Mouse (Mus musculus): Measurements from ENCODE around the gene Nhlrc1.

Gene Nhlrc1

DNA sequence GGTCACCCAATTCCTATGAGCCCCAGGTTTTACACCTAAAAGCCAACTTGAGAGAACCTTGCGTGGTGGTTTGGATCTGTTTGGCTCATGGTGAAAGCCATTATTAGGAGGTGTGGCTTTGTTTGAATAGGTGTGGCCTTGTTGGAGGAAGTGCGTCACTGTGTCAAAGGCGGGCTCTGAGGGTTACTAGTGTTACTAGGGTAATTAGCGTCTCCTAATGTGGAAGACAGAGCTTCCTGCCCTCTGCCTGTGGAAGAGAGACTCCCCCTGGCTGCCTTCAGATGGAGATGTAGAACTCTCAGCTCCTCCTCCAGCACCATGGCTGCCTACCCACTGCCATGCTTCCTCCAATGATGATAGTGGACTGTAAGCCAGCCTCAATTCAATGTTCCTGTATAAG lies 13.1 kb downstream of the Nhlrc1 start:
- DNase-seq (ENCODE audit: low spot score), result no peak

DNA sequence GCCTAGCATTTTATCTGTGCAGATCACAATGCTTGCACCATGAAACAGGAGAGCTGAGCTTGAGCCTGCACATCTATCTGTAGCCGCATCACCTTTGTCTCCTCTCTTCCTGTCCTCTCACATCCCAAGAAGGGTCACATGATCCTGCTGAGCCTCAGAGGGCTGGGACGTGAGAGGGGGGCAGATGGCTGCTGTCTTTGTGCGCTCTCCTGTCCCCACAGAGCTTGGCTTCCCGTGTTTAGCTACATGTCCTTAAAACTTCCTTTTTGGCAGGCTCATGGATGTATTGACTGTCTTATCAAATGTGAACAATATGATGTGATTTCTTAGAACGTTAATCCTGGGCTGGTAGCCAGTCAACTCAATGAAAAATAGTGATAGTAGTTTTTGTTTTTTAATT lies 15.2 kb downstream of the Nhlrc1 start:
- no peak for DNase-seq (ENCODE audit: low spot score)

DNA sequence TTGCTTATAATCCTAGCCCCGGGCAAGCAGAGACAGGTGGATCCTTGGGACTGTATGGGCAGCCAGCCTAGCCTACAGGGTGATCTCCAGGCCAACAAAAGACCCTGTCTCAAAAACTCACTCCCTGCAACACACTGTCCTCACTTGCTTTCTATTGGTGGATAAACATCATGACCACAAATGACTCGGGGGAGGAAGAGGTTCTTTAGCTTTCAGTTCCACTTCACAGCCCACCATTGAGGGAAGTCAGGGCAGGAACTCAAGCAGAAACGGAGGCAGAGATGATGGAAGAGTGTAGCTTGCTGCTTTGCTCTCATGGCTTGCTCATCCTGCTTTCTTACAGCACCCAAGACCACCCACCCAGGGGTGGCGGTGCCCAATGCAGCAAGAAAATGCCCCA lies 17.3 kb downstream of the Nhlrc1 start:
- no peak for DNase-seq (ENCODE audit: low spot score)

DNA sequence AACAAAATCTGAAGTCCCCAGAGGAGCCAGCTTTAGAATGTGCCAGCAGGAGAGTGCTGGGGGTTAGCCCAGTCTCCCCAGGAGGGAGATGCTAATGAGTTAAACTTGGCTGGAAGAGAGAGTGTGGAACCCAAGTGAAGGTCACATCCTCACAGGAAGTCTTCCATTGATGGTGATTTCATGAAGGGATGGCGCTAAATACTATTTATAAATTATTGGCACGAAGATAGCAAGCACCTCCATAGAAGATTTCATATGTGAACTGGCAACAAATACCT lies 21.4 kb downstream of the Nhlrc1 start:
- DNase-seq (ENCODE audit: low spot score), result no peak

DNA sequence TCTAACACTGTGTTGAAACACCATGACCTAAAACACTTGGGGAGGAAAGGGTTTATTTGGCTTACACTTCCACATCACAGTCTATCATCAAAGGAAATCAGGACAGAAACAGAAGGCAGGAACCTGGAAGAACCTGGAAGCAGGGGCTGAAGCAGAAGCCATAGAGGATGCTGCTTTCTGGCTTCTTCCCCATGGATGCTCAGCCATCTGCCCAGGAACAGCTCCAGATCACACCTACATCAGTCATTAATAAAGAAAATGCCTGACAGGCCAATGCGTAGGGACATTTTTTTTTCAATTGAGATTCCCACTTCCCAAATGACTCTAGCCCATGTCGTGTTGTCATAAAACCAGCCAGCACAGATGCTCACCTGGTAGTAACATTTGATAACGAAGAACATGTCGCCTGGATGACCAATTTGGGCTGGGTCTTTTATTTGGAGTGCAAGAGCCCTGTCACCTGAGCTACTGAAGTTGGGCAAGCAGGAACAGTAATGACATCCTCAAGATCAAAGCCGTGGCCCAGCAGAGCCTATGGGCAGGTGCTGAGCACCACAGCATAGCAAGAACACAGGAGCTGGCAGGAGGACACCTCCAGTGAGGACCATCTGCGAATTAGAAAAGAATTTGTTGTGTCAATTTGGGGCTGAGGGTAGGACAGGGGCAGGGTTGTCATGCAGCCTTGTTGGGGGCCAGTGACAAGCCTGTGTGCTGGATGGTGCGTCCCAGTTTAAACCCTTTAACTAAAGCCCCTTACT lies 22.0 kb downstream of the Nhlrc1 start:
- no peak for DNase-seq (ENCODE audit: low spot score)

DNA sequence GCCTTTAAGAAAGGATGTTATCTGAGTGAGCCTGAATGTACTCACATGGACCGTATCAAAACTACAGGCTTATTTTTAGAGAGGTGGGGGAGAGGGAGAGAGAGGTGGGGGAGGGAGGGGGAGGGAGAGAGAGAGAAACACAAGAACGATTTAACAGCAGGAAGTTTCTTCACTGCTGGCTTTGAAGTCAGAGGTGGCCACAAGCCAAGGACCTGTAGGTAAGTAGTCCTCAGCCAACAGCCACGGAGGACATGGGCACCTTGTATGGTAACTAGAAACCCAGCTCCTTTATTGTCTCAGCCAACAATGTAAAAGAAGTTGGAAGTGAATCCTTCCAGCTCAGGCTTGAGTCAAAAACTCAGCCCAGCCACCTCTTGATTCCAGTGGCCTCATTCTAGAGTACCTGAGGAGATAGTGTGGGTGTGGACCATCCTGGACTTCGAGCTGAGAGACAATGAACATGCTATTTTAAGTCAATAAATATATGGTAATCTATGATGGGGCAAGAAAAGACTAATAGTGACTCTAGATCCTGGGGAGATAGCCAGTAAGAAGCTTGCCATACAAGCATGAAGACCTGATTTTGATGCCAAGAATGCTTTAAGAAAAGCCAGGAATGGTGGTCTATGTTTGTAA lies 24.2 kb downstream of the Nhlrc1 start:
- DNase-seq (ENCODE audit: low spot score), result no peak

DNA sequence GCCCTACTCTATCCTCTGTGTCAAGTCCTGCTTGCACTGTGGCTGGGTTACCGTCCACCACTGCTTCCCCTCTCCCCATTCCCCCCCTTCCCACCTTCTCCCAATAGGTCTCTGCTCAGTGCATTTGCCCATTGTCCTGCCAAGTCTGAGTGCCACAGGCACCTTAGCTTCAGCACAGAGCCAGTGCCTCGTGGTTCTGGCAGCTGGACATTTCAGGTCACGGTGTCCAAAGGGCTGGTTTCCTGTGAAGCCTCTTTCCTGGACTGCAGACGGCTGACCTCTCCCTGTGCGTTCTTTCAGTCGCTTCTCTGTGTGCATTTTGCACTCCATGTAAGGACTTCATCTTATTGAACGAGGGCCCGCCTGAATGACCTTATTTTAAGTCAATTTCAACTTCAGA lies 26.7 kb downstream of the Nhlrc1 start:
- no peak for DNase-seq (ENCODE audit: low spot score)

DNA sequence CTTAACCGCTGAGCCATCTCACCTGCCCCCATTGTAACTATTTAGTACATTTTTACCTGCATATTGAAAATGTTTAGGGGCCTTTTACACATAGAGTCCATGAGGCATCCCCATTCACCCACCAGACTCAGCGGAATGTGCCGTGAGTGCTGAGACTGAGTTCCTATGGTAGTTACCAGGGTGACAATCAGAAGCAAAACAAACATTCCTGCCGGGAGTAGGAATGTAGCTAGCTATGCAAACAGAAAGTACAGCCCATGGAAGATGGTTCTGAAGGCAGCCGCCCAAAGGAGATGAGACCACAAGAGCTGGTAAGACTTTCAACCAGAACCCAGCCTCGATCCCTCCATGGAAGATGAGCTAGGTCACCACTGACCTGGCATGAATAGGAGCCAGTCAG lies 28.4 kb downstream of the Nhlrc1 start:
- DNase-seq (ENCODE audit: low spot score), result no peak

DNA sequence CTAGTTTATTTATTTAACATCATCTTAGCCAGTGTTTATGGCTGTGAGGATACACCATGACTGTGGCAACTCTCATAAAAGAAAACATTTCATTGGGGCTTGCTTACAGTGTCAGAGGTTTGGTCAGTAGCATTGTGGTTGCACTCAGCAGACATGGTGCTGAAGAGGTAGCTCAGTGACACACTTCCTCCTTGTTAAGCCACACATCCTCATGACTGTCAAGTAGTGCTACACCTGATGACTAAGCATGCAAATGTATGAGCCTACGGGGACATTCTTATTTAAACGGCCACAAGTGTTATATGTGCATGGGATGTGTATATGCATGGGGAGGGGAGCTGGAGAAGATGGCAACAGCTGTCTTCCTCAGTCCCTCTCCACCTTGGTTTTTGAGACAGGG lies 30.8 kb downstream of the Nhlrc1 start:
- DNase-seq (ENCODE audit: low spot score), result no peak

DNA sequence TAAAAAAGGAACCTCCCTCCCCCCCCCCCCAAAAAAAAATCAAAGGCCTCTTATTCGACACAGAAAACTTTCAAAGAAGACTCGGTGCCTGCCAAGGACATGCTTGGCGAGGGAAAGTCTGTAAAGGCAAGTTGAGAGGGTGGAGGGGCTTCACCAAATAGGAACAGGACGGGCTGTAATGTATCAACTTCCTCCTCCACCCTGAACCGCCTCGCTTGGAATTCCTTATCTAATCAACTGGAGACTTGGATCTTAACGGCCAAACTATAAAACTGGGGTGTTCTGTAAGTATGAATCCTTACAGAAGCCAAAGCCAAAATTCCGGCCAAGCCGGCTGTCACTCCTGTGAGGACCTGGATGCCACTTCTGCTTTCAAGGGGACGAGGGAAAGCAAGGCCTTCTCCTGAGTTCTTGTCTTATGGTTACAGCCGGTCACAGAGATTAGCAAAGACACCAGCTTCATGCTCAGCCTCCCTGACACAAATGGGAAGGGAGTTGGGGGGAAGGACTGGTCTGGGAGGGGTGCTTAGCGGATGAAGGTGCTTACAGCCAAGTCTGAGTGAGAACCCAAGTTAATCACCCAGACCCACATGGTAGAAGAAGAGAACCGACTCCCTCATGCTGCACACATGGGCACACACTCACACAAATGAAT lies 34.7 kb downstream of the Nhlrc1 start:
- peak; percentile 44 for DNase-seq (ENCODE audit: low spot score)

DNA sequence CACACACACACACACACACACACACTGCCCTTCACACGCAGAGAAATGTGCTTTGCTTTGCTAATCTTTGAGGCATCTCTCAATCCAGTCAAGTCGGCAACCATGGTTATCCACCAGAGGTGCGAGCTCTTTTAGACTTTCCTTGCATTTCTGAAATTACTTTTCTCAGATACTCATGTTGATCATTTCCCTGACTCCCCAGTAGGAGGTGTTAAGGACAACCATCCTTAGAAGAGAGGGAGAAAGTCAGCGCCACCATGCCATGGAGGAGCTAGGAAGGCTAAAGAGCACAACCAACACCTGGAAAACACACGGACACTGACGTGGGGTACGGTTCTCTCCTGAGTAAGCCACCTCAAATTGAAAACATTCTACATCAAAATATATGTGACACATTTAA lies 38.1 kb downstream of the Nhlrc1 start:
- no peak for DNase-seq (ENCODE audit: low spot score)

DNA sequence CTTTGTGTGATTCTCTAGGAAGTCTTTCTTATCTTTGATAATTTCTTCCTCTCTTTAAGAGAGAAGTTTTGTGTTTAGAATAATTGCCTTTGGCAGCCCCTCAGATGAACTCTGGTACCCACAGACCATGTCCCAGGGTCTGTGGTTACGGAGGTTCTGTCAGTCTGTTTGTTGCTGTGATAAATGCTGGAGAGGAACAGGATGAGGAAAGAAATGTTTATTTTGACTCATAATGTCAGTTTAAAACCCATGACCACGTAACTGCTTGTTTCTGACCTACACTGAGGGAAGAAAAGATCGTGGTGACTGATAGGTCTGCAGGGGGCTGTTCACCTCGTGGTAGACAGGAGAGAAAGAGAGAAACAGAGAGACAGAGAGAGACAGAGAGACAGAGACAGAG lies 38.7 kb downstream of the Nhlrc1 start:
- DNase-seq (ENCODE audit: low spot score), result no peak

DNA sequence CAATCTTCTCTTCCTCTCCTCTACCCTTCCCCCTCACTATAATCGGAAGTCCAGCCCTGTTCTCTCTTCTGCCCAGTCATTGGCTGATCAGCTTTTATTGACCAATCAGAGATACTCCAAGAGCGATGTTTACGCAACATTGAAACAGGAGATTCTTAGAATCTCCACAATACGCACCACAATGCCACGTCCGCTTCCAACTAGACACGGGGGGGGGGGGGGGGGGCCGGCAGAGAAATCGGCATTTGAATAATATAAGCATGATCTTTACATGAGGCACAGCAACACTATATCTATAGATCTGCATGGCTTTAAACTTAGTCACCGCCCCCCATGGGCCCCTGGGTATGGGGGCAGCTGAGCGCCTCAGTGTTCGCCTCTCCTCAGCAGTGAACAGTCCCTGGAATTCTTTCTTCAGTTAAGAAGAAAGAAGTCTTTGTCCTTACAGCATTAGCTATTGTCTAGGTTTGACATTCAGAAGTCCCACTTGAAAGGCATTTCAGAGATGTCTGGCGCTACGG lies 39.6 kb downstream of the Nhlrc1 start:
- no peak for DNase-seq (ENCODE audit: low spot score)

DNA sequence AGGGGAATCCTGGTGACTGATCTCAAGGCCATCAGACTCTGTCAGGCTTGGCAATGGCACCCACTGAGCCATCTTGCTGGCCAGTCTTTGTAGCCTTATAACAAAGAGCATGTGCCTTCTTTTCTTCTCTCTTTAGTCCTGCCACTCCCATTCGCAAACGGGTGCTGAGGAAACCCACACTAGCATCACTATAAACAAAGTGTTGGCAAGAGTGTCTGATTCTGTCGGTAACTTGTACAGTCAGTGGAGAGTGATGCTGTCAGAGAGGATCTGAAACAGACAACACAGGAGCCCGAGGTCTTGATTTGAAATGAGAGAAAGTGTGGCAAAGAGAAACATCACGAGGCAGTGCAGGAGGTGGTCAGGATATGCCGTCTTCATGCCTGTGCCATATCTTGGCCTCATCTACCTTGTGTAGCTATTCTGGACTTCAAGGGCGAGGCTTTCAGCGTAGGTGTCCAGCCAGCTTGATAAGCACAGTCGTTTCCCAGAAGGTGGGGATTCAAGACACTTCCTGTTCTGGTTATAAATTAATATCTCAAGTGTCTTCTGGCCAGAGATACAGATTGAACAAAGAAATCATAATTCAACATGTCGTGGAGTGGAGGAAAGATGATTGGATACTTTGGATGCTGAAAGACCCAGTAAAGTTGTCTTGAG lies 44.2 kb downstream of the Nhlrc1 start:
- no peak for DNase-seq (ENCODE audit: low spot score)

DNA sequence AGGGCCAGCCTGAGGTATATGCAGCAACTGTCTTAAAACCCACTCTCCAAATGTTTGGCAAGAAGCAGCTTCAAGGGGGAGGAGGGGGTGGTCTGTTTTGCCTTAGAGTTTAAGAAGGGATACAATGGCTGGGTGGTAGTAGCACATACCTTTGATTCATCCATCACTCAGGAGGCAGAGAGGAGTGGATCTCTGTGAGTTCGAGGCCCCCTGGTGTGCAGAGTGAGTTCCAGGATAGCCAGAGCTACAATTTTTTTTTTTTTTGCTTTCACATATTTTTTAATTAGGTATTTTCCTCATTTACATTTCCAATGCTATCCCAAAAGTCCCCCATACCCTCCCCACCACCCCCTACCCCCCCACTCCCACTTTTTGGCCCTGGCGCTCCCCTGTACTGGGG lies 46.0 kb downstream of the Nhlrc1 start:
- DNase-seq (ENCODE audit: low spot score), result no peak

DNA sequence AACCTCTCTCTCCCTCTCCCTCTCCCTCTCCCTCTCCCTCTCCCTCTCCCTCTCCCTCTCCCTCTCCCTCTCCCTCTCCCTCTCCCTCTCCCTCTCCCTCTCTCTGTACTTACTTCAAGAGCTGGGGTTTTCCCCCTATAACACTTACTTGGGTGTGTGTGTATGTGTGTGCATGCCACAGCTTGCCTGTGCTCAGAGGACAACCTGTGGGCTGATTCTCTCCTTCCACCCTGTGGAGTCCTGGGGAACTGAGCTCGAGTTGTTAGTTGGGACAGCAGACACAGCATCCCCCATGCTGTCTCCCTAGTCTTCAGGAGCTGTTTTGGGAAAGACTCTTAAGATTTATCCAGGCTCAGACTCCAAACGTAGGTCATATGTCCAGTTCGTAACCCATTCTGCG lies 47.3 kb downstream of the Nhlrc1 start:
- DNase-seq (ENCODE audit: low spot score), result peak; percentile 50

Data from urinary bladder, postnatal 14 days (tissue).